Mouse (Mus musculus) kidney, adult 2 months (tissue): Measurements from ENCODE around the gene Paip2b. TPM values are rescaled to one million over a fixed set of nuclear protein-coding genes. Genes with fewer than 3 reads are reported as not detected.

ENCODE experiments used
- DNase-seq: peaks from one replicate; pipeline ENCODE4 v3.0.0; 2021
- H3K27ac ChIP-seq: fragments of 200-500 bp; 2 replicates; pipeline ENCODE4 v1.5.1; 2012; ENCODE audit warnings: low read depth, low read length, control low read depth, inconsistent platforms; ENCODE audit not compliant: insufficient read depth
- H3K27me3 ChIP-seq: fragments of 200-500 bp; replicated peaks from 2 replicates; pipeline ENCODE4 v1.6.1; 2012; ENCODE audit warnings: mild to moderate bottlenecking, moderate library complexity, low read length, inconsistent platforms; ENCODE audit not compliant: control insufficient read depth, insufficient read depth
- H3K36me3 ChIP-seq: fragments of 200-500 bp; 2 replicates; pipeline ENCODE4 v1.6.1; 2012; ENCODE audit warnings: mild to moderate bottlenecking, moderate library complexity, low read length, inconsistent platforms; ENCODE audit not compliant: control insufficient read depth, insufficient read depth
- H3K4me1 ChIP-seq: fragments of 200-500 bp; 2 replicates; pipeline ENCODE4 v1.6.1; 2011; ENCODE audit warnings: low read length; ENCODE audit not compliant: control insufficient read depth, insufficient read depth
- H3K4me3 ChIP-seq: fragments of 200-500 bp; 2 replicates; pipeline ENCODE4 v1.5.1; 2011; ENCODE audit warnings: mild to moderate bottlenecking, low read depth, low read length, control low read depth; ENCODE audit not compliant: insufficient read depth
- CTCF ChIP-seq: fragments of 200-500 bp; conservative IDR thresholded peaks from 2 replicates; pipeline ENCODE4 v1.5.1; 2011; ENCODE audit warnings: low read depth, mild to moderate bottlenecking, control low read depth, low read length, moderate library complexity, mixed read lengths; ENCODE audit not compliant: insufficient read depth, insufficient read length
- POLR2A ChIP-seq: fragments of 200-500 bp; IDR thresholded peaks from one replicate; pipeline ENCODE4 v1.6.1; 2011; ENCODE audit warnings: low read depth, low read length, control low read depth
- WGBS: fragments of 180-500 bp; shearing (Covaris S2); methylation state at CpG from one replicate; pipeline ENCODE4 v1.1.7; 2018; 5-methylcytosine and 5-hydroxymethylcytosine counted together
- polyA plus RNA-seq: library from polyadenylated mRNA; depleted of rRNA; stranded (reverse); fragments of >200 nt; gene quantifications from 2 replicates; pipeline ENCODE4 v1.2.3, GENCODE M21; 2012; rRNA removed

Gene Paip2b
- polyA plus RNA-seq, 1 experiment: 10.0 TPM

- no peaks in the 10 kb centered on the region for H3K27me3 ChIP-seq
- TF ChIP-seq CTCF (peak; percentile 31), POLR2A (no peak)
- no peaks in the 10 kb centered on the region for H3K4me1 ChIP-seq
- H3K36me3 ChIP-seq: no peaks in the 10 kb centered on the region
- no peak overlapping the region for H3K27ac ChIP-seq
- WGBS: 3% methylated on average over 35 of the region's 35 CpGs
- H3K4me3 ChIP-seq: peak overlapping the region; percentile 18; the same call in 1 of the 2 replicates
- peak; percentile 43 for DNase-seq
Measured at GRCm38 (mm10) chr6:83762880-83763431, 68.6 kb downstream of the Paip2b start.

GRCm38 (mm10) chr6:83762344-83762743 is 69.2 kb downstream of the Paip2b start, which contains the start of gene Ankrd53:
Gene Ankrd53, plus strand, starts transcription at chr6:83762644.
- peak within 1 kb of the TSS; percentile 18; the same call in 1 of the 2 replicates for H3K4me3 ChIP-seq
- no peaks in the 10 kb centered on the region for H3K36me3 ChIP-seq
- DNase-seq: no peak
- WGBS: 32% methylated on average over 6 of the region's 6 CpGs
- H3K27me3 ChIP-seq: no peaks in the 10 kb centered on the region
- TF ChIP-seq CTCF: no peak
- no peak for TF ChIP-seq POLR2A
- H3K4me1 ChIP-seq: no peaks in the 10 kb centered on the region
- H3K27ac ChIP-seq: no peak within 1 kb of the TSS

- DNase-seq: no peak
- no peak for TF ChIP-seq POLR2A
- no peak for TF ChIP-seq CTCF
- 80% methylated on average over 9 of the region's 9 CpGs for whole genome bisulfite sequencing
- H3K27me3 ChIP-seq: no peaks in the 10 kb centered on the region
- H3K4me1 ChIP-seq: no peaks in the 10 kb centered on the region
- no peak overlapping the region for H3K27ac ChIP-seq
- H3K4me3 ChIP-seq: no peak overlapping the region
- H3K36me3 ChIP-seq: no peaks in the 10 kb centered on the region
Measured at GRCm38 (mm10) chr6:83756051-83756450, 75.5 kb downstream of the Paip2b start.

Other genes with a start within 250 kb of the Paip2b start
- gene Clec4f, start 175.6 kb downstream of the Paip2b start, polyA plus RNA-seq: not detected in 2 replicates
- 0.19 and 0.28 TPM in 2 replicates for gene Cd207, start 153.9 kb downstream of the Paip2b start, polyA plus RNA-seq
- gene Vax2, start 120.5 kb downstream of the Paip2b start, polyA plus RNA-seq: not detected in 2 replicates
- gene Atp6v1b1, start 88.8 kb downstream of the Paip2b start, polyA plus RNA-seq: 137 and 154 TPM in 2 replicates
- gene Ankrd53, start 69.1 kb downstream of the Paip2b start, polyA plus RNA-seq: 0.14 TPM in 2 replicates
- gene Tex261, start 55.9 kb downstream of the Paip2b start, polyA plus RNA-seq: 156 and 169 TPM in 2 replicates
- gene Nagk, start 36.8 kb downstream of the Paip2b start, polyA plus RNA-seq: 32.2 and 38.6 TPM in 2 replicates
- gene Zfp638, start 35.4 kb upstream of the Paip2b start, polyA plus RNA-seq: 6.2 and 7.4 TPM in 2 replicates
- gene Dysf, start 176.8 kb upstream of the Paip2b start, polyA plus RNA-seq: 20.7 and 20.8 TPM in 2 replicates